Mouse (Mus musculus): ENCODE results near the gene Ms4a18. TPM values are rescaled to one million over a fixed set of nuclear protein-coding genes. Genes with fewer than 3 reads are reported as not detected.

Gene Ms4a18
- polyA plus RNA-seq, 1 experiment from 2014 or later, result not detected

DNA sequence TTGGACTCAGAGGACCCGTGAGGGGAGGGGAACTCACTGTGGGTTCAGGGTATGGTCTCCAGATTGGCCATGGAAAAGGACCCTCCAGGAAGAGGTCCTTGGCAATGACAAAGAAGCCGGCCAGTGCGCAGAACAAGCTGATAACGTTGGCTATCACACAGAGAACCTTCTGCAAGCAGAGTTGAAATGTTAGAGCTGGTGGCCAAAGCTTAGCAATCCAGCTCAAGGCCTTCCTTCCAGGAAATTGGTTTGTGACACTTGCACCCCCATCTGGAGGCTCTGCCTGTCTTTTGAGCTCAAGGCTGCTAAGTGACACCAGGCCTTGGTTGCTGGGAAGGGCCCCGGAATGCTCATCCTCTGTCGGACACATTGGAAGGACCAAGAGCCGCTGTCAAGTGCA lies 52.1 kb downstream of the Ms4a18 start:
- ATAC-seq (ENCODE audit: insufficient number of reproducible peaks, insufficient read depth, low FRiP score, low read depth), result no peak
- 90% methylated on average over 7 of the region's 7 CpGs for WGBS
- no peaks in the 10 kb centered on the region for H3K9me3 ChIP-seq (ENCODE audit: control insufficient read depth, low read depth, low read length)

DNA sequence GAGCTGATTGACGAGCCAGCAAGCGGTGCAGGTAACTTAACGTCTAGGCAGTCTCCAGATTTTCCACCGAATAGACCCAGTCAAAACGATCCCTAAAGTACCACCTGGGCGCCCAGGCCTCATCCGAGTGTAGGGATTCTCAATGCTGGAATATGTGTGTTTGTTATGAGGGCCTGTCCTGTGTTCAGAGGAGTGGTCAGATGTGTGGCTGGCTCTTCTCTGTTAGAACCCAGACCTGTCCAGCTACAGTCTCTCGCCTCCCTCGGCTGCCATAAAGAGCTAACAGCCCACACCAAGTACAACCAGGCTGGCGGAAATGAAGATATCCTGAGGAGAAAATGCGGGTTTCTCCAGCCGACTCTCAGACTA lies 57.9 kb downstream of the Ms4a18 start:
- no peak for ATAC-seq (ENCODE audit: insufficient number of reproducible peaks, insufficient read depth, low FRiP score, low read depth)
- no peak overlapping the region for H3K4me2 ChIP-seq (replicated peaks; ENCODE audit: low read depth, low read length)
- 44% methylated on average over 12 of the region's 12 CpGs for WGBS
- no peaks in the 10 kb centered on the region for H3K9me3 ChIP-seq (ENCODE audit: control insufficient read depth, low read depth, low read length)
- no peaks in the 10 kb centered on the region for H3K36me3 ChIP-seq (ENCODE audit: control insufficient read depth, insufficient read depth, low read length)
- no peak overlapping the region for H3K27ac ChIP-seq (ENCODE audit: low read length)
- H3K9ac ChIP-seq (replicated peaks; ENCODE audit: low read depth, low read length), result no peak overlapping the region
- H3K27me3 ChIP-seq (ENCODE audit: control insufficient read depth, insufficient read depth, low read length), result no peaks in the 10 kb centered on the region
- H3K4me3 ChIP-seq (ENCODE audit: low read depth, low read length), result no peak overlapping the region
- no peaks in the 10 kb centered on the region; the same call in 1 of the 2 replicates for H3K4me1 ChIP-seq (ENCODE audit: control insufficient read depth, insufficient read depth, low read length)

More for the DNA sequence above, 52.1 kb downstream of the Ms4a18 start:
- Histone ChIP-seq H3K27me3 (ENCODE audit: control insufficient read depth, insufficient read depth, low read length) (no peaks in the 10 kb centered on the region), H3K4me2 (replicated peaks; ENCODE audit: low read depth, low read length) (no peak overlapping the region), H3K27ac (ENCODE audit: low read length) (no peak overlapping the region), H3K36me3 (ENCODE audit: control insufficient read depth, insufficient read depth, low read length) (no peaks in the 10 kb centered on the region), H3K9ac (replicated peaks; ENCODE audit: low read depth, low read length) (no peak overlapping the region), H3K4me1 (ENCODE audit: control insufficient read depth, insufficient read depth, low read length) (no peaks in the 10 kb centered on the region), H3K4me3 (ENCODE audit: low read depth, low read length) (no peak overlapping the region)

DNA sequence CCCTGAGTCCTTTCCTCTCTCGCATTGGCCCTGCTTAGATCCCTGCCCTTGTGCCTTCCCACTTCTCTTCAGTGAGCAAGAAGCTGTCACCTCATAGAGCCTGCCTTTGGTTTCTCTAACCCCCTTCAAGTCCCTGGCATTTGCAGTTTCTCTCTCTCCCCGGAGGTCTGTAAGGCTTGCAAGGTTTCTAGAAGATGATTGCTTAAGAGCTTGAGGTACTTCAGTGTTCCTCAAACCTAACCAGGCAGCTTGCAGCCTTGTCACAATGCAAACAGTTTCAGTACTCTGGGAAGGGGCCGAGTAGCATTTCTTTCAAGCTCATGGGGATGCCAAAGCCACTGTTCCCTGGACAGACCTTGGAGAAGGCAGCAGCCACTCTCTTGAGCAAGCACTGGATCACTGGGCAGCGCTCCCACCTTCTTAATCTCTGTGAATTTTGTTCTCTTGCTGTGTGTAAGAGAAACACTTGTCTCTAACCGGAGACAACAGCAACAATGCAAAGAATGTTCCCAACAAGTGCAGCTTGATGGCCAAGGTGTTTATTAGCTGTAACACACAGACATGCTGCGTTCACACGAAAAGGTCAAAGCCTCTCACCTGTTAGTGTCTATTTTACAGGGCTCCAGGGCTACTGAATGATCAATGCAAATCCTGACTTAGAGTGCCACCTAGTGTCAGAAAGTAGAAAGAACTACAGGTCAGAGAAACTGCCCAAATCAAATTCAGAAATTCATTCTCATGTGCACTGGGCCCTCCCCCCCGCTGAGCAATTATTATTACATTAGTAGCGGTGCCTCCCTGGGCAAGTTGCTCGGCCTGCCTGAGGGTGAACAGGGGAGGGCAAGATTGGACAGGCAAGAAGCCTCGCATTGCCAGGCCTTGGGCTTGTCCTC lies 58.5 kb downstream of the Ms4a18 start:
- Histone ChIP-seq H3K36me3 (ENCODE audit: control insufficient read depth, insufficient read depth, low read length) (no peaks in the 10 kb centered on the region), H3K9me3 (ENCODE audit: control insufficient read depth, low read depth, low read length) (no peaks in the 10 kb centered on the region), H3K27me3 (ENCODE audit: control insufficient read depth, insufficient read depth, low read length) (no peaks in the 10 kb centered on the region), H3K4me2 (replicated peaks; ENCODE audit: low read depth, low read length) (no peak overlapping the region), H3K9ac (replicated peaks; ENCODE audit: low read depth, low read length) (no peak overlapping the region), H3K4me1 (ENCODE audit: control insufficient read depth, insufficient read depth, low read length) (no peaks in the 10 kb centered on the region; the same call in 1 of the 2 replicates), H3K27ac (ENCODE audit: low read length) (no peak overlapping the region), H3K4me3 (ENCODE audit: low read depth, low read length) (no peak overlapping the region)
- 27% methylated on average over 11 of the region's 11 CpGs for WGBS
- ATAC-seq (ENCODE audit: insufficient number of reproducible peaks, insufficient read depth, low FRiP score, low read depth), result peak; percentile 47; the same call in 1 of the 2 replicates

DNA sequence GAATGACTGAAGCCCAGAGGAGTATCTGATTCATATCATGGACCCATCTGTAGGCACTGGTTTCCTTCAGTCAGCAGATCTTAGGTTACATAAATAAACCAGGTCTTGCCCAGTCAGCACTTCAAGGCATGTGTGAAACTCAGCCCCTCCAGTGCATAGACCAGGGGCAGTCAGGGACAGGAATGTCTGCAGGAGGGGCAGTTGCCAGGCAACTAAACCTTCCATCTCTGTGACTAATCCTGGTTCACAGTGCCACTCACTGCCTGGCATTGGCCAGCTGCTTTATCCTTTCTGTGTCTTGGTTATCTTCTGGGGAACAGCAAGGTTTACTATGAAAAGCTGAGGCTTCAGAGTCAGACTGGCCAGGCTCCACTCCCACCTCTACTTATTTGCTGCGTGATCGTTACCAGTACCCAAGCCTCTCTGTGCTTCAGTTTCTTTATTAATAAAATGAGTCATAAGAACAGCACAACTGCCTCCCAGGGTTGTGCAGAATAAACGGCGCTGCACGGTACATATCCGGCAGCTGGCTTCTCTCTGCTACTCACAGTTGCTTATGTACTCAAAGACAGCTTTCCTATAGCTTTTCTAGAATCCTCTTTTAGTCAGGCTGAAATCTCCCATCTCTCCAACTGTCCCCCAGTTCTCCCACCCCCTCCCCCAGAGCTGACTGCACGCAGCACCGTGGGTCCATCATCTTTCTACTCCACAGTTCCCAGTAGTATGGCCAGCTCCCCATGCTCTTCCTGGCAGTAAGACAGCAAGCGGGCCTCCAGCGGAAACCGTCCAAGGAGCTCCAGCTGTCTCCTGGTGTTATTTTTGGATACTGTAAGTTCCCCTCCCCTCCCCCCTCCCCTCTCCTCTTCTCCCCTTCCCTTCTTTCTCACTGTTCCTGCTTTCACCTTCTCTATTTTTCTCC lies 65.6 kb downstream of the Ms4a18 start:
- WGBS, result 44% methylated on average over 11 of the region's 11 CpGs
- Histone ChIP-seq H3K27ac (ENCODE audit: low read length) (peak overlapping the region; percentile 95), H3K4me1 (ENCODE audit: control insufficient read depth, insufficient read depth, low read length) (peaks cover 29% of the 10 kb centered on the region), H3K4me3 (ENCODE audit: low read depth, low read length) (no peak overlapping the region), H3K36me3 (ENCODE audit: control insufficient read depth, insufficient read depth, low read length) (no peaks in the 10 kb centered on the region), H3K27me3 (ENCODE audit: control insufficient read depth, insufficient read depth, low read length) (no peaks in the 10 kb centered on the region), H3K9me3 (ENCODE audit: control insufficient read depth, low read depth, low read length) (no peaks in the 10 kb centered on the region), H3K4me2 (replicated peaks; ENCODE audit: low read depth, low read length) (peak overlapping the region; percentile 29), H3K9ac (replicated peaks; ENCODE audit: low read depth, low read length) (0 out of 2 replicates have a peak overlapping the region, but pooled peaks have one; percentile 6)
- ATAC-seq (ENCODE audit: insufficient number of reproducible peaks, insufficient read depth, low FRiP score, low read depth), result peak; percentile 69

DNA sequence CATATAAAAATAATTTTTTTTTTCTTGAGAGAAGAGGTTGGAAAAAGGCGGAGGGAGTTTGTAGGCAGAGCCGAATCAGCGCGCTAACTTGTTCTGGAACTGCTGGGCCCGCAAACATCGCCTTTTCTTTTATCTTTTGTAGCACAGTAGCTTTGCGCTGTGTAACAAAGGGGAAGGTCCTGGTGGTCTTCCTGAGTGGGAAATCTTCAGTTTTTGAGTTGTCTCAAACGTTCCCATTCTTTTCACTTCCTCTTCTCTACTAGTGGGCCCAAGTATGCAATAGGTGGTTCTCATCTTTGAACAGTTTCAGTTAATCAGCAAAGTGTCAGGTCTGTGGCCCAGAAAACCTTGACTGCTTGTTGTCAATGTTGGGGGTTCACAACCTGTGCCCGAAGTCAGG lies 68.3 kb downstream of the Ms4a18 start:
- Histone ChIP-seq H3K9me3 (ENCODE audit: control insufficient read depth, low read depth, low read length) (no peaks in the 10 kb centered on the region), H3K27me3 (ENCODE audit: control insufficient read depth, insufficient read depth, low read length) (no peaks in the 10 kb centered on the region), H3K36me3 (ENCODE audit: control insufficient read depth, insufficient read depth, low read length) (peaks cover 7% of the 10 kb centered on the region), H3K9ac (replicated peaks; ENCODE audit: low read depth, low read length) (no peak overlapping the region), H3K4me1 (ENCODE audit: control insufficient read depth, insufficient read depth, low read length) (peaks cover 37% of the 10 kb centered on the region), H3K4me2 (replicated peaks; ENCODE audit: low read depth, low read length) (peak overlapping the region; percentile 39), H3K27ac (ENCODE audit: low read length) (peak overlapping the region; percentile 56; the same call in 1 of the 2 replicates), H3K4me3 (ENCODE audit: low read depth, low read length) (peak overlapping the region; percentile 10; the same call in 1 of the 2 replicates)
- whole genome bisulfite sequencing, result 34% methylated on average over 9 of the region's 9 CpGs
- ATAC-seq (ENCODE audit: insufficient number of reproducible peaks, insufficient read depth, low FRiP score, low read depth), result no peak

DNA sequence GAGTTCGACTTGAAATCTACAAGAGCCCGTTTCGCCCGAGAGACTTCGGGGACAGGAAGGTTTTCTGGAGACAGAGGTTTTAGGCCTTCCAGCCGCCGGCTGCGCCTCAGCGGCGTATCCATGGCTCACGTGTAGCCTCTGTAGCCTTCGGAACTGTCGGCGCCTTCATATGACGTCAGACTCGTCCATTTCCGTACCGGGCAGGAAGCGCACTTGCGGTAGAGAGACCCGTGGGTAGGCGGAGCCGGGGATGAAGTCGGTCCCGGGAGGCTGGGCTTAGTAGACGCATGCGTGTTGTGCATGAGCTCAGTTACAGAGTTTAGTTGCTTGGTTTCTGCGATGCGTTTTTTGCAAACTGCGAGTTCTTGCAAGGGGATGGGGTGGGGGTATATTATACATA lies 68.7 kb downstream of the Ms4a18 start, which contains the start of gene Ccdc86:
Gene Ccdc86 (minus strand): TSS at position 155 of the 400 bp plus-strand sequence.
- peak within 1 kb of the TSS; percentile 100 for H3K4me2 ChIP-seq (replicated peaks; ENCODE audit: low read depth, low read length)
- peak; percentile 95 for ATAC-seq (ENCODE audit: insufficient number of reproducible peaks, insufficient read depth, low FRiP score, low read depth)
- H3K9me3 ChIP-seq (ENCODE audit: control insufficient read depth, low read depth, low read length), result no peaks in the 10 kb centered on the region
- peak within 1 kb of the TSS; percentile 92 for H3K9ac ChIP-seq (replicated peaks; ENCODE audit: low read depth, low read length)
- H3K4me3 ChIP-seq (ENCODE audit: low read depth, low read length), result peak within 1 kb of the TSS; percentile 86
- H3K27ac ChIP-seq (ENCODE audit: low read length), result peak within 1 kb of the TSS; percentile 56; the same call in 1 of the 2 replicates
- WGBS, result under 1% methylated on average over 30 of the region's 30 CpGs
- H3K27me3 ChIP-seq (ENCODE audit: control insufficient read depth, insufficient read depth, low read length), result no peaks in the 10 kb centered on the region
- H3K4me1 ChIP-seq (ENCODE audit: control insufficient read depth, insufficient read depth, low read length), result peaks cover 37% of the 10 kb centered on the region
- peaks cover 11% of the 10 kb centered on the region for H3K36me3 ChIP-seq (ENCODE audit: control insufficient read depth, insufficient read depth, low read length)

DNA sequence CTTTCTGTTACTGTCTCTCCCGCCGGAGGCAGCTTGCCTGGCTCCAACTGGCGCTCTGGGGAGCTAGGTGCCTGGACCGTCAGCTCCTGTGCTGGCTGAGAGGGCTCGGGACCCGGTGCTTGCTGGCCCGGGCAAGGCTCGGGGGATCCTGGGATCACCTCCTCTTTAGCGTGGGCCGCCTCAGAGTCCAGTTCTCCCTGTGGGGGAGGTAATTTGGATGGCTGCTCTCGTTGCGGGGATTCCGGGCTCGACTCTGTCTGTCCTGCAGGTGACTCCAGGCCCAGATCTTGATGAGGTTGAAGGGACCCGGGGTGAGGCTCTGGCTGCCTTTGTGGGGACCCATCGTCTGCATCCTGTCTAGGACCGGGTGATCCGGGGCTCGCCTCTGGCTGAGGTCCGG lies 69.4 kb downstream of the Ms4a18 start:
- 1% methylated on average over 20 of the region's 20 CpGs for WGBS
- H3K9me3 ChIP-seq (ENCODE audit: control insufficient read depth, low read depth, low read length), result no peaks in the 10 kb centered on the region
- ATAC-seq (ENCODE audit: insufficient number of reproducible peaks, insufficient read depth, low FRiP score, low read depth), result no peak
- H3K4me3 ChIP-seq (ENCODE audit: low read depth, low read length), result peak overlapping the region; percentile 86
- peaks cover 17% of the 10 kb centered on the region for H3K36me3 ChIP-seq (ENCODE audit: control insufficient read depth, insufficient read depth, low read length)
- peak overlapping the region; percentile 92 for H3K9ac ChIP-seq (replicated peaks; ENCODE audit: low read depth, low read length)
- H3K4me2 ChIP-seq (replicated peaks; ENCODE audit: low read depth, low read length), result peak overlapping the region; percentile 100
- H3K27ac ChIP-seq (ENCODE audit: low read length), result no peak overlapping the region
- H3K27me3 ChIP-seq (ENCODE audit: control insufficient read depth, insufficient read depth, low read length), result no peaks in the 10 kb centered on the region
- peaks cover 36% of the 10 kb centered on the region for H3K4me1 ChIP-seq (ENCODE audit: control insufficient read depth, insufficient read depth, low read length)

DNA sequence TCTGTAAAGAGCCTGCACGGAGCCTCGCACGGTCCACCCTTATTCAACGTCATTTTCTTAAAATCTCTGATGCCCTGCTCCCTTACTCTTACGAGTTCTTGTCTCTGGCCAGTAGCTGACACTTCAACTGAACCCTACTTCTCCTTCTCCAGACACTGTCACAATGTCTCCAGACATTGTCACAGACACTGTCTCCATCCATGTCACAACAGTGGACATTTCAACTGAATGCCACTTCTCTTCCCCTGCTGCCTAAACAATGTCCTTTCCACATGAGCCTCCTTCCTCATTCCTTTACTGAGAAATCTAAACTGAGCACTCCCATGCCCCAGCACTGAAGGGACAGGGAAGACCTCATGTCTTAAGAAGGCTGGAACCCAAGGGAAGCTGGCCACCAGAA lies 70.6 kb downstream of the Ms4a18 start:
- peak overlapping the region; percentile 100 for H3K4me2 ChIP-seq (replicated peaks; ENCODE audit: low read depth, low read length)
- H3K4me3 ChIP-seq (ENCODE audit: low read depth, low read length), result peak overlapping the region; percentile 86
- H3K9ac ChIP-seq (replicated peaks; ENCODE audit: low read depth, low read length), result peak overlapping the region; percentile 92; the same call in 1 of the 2 replicates
- H3K27me3 ChIP-seq (ENCODE audit: control insufficient read depth, insufficient read depth, low read length), result no peaks in the 10 kb centered on the region
- H3K4me1 ChIP-seq (ENCODE audit: control insufficient read depth, insufficient read depth, low read length), result peaks cover 30% of the 10 kb centered on the region
- H3K27ac ChIP-seq (ENCODE audit: low read length), result no peak overlapping the region
- no peaks in the 10 kb centered on the region for H3K9me3 ChIP-seq (ENCODE audit: control insufficient read depth, low read depth, low read length)
- WGBS, result 86% methylated on average over 5 of the region's 5 CpGs
- peaks cover 20% of the 10 kb centered on the region for H3K36me3 ChIP-seq (ENCODE audit: control insufficient read depth, insufficient read depth, low read length)
- ATAC-seq (ENCODE audit: insufficient number of reproducible peaks, insufficient read depth, low FRiP score, low read depth), result no peak

Data from stomach, embryonic 14.5 days (tissue).